Mouse (Mus musculus) left cerebral cortex, postnatal 4 days (tissue): Measurements from ENCODE around the gene Sfn. TPM values are rescaled to one million over a fixed set of nuclear protein-coding genes. Genes with fewer than 3 reads are reported as not detected.

Experiments used
- DNase-seq: peaks from one replicate; pipeline ENCODE4 v3.0.0-alpha.2; 2022
- intact Hi-C: fragments of 180-260 bp; cut with DNase I; formaldehyde crosslinking; loops from one replicate; pipeline ENCODE4 v1.15.1; 2025
- total RNA-seq, 2 experiments: library from RNA; stranded (reverse); gene quantifications; 2 replicates each; pipeline ENCODE4 v1.2.3; 2021

Sfn gene
- total RNA-seq, 2 experiments from 2014 or later = 1.9 to 2.2 TPM

DNA sequence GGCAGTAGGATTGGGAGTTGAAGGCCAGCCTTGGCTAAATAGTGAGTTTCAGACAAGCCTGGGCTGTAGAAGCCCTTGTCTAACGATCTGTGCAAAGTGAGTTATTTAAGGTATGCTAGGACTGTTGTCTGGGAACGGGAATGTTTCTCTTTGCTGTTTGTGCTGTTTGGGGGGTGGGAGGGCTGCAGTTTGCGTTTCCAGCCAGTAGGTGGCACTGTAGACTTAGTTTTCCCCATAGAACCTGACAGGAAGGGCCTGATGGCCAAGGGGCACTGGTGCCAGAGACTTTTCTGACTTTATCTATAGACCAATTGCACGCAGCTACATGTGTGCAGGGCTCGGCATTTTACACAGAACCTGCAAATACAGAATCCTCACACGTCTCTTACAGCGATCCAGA is 9.4 kb downstream of the Sfn start:
- peak; percentile 73 for DNase-seq
- intact Hi-C loops = loop anchor here (5.0 kb wide), 1 partner anchor 235 kb away; no protein-coding TSS in a partner anchor

DNA sequence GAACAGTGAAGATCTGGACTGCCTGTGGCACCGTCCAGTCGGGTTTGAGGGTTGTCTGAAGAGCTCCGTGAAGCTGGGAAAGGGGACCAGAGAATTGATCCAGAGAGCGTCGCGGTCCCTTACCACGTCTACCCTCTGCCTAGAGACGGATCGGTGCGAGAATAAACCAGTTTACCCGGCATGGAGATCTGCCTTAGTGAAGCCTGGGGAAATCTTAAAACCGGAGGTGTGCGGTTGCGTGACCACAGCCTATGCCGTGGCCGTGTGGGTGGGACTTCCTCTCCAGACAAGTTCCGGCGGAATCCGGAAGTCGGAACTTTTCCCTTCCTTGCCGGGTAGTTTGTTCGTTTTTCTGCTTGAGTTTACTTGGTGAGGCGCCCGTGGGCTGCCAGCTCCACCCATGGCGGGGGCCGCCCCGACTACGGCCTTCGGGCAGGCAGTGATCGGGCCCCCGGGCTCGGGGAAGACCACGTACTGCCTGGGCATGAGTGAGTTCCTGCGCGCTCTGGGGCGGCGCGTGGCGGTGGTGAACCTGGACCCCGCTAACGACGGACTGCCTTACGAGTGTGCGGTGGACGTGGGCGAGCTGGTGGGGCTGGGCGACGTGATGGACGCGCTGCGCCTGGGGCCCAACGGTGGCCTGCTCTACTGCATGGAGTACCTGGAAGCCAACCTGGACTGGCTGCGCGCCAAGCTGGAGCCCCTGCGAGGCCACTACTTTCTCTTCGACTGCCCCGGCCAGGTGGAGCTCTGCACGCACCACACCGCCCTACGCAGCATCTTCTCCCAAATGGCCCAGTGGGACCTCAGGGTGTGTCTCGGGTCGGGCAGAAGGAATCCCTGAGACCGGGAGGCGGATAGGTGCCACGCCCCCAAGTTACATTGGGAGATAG is 17.7 kb downstream of the Sfn start, which contains the start of gene Gpn2:
Gene Gpn2, plus strand, starts transcription at position 304 of the 893 bp plus-strand sequence.
- intact Hi-C loops = no loop called here

DNA sequence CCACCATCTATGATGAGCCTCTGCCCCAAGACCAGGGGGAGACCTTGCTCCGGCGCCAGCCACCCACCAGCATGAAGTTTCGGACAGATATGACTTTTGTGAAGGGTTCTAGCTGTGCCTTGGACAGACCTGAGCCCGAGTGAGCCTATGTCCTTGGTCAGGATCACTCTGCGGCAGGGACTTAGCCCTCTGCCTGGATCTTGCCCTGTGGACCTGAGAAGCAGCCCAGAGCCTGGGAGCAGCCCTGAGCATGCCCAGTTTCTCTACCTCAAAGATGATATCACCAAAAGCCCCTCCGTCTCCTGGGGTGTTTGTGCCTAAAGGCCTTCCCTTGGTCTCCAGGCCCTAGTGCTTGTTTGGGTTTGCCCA is 18.3 kb downstream of the Sfn start:
- no peak for DNase-seq
- intact Hi-C loops = no loop called here

More for the DNA sequence above, 17.7 kb downstream of the Sfn start, which contains the start of gene Gpn2:
- DNase-seq = peak; percentile 74

DNA sequence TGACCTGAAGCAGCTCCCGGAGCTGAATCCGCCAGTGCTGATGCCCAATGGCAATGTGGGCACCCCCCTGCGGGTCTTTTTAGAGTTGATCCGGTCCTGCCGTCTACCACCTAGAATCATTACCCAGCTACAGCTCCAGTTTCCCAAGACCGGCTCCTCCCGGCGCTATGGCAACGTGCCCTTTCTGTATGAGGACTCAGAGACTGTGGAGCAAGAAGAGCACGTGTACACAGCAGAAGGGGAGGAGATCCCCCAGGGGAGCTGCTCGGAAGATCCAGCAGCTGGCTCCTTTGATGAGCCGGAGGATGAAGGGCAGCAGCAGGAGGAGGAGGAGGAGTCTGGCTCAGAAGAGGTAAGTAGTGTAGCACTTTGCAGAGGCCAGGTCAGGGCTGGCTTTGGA is 24.0 kb downstream of the Sfn start:
- intact Hi-C loops = no loop called here
- no peak for DNase-seq

DNA sequence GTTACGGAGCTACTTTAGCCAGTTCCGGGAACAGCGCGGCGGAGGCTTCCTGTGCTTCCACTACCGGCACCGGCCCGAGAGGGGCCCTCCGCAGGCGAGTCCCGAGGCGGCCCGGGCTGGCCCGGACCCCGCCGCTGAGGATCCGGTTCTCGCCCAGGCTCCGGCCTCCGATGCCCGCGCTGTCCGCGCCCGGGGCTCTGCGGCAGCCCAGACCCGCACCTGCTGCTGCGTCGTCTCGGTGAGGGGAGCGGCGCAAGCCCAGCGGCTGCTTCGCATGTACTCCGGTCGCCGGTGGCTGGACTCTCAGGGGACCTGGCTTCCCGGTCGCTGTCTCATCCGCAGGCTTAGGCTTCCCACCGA is 27.1 kb downstream of the Sfn start:
- DNase-seq = no peak
- intact Hi-C loops = no loop called here

DNA sequence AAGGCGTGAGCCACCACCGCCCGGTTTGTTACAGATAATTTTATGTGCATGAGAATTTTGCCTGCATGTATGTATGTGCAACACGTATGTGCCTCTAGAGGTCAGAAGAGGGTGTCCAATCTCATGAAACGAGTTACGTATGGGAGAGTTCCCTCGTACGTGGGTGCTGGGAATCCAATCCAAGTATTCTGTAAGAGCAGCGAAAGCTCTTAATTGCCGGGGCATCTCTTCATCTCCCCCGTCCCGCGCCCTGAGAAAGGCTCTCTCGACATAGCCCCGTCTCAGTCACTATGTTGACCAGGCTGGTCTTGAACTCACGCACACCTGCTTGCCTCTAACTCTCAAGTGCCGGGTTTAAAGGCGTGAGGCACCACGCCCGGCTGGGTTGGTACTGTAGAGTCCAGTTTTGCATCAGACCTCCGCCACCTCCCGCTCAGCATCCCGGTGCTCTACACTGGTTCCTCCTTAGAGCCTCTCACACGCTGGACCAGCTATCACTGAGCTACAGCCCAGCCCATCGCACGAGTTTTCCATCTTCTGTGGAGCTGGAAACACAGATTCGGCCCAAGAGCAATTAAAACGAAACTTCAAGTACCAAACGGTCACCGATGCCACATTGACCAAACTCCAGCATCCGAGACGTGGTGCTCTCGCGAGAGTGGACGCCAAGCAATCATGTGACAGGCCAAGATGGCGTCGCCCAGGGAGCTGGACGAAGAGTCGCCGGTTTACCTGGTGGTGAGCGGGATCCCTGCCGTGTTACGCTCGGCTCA is 27.7 kb downstream of the Sfn start, which contains the start of gene Gpatch3:
Gene Gpatch3, plus strand, starts transcription at position 676 of the 773 bp plus-strand sequence.
- peak; percentile 94 for DNase-seq
- intact Hi-C loops = no loop called here

DNA sequence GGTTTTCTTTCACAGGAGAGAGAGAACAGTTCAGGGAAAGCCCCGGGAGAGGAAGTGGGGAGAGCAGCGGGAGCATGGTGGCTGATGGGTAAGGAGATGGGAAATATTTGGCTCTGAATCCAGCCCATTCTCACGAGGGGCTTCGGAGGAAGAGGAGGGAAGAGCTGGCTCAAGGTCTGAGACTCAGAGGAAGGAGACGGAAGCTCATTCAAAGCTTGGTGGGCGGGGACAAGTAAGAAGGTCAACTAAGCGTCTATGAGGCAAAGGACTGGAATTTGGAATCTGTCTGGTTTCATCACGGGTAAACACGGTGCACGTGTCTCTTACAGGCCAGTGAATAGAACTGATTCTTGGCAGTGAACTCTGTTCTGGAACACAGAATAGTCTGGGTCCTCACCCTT is 31.9 kb downstream of the Sfn start:
- intact Hi-C loops = no loop called here

DNA sequence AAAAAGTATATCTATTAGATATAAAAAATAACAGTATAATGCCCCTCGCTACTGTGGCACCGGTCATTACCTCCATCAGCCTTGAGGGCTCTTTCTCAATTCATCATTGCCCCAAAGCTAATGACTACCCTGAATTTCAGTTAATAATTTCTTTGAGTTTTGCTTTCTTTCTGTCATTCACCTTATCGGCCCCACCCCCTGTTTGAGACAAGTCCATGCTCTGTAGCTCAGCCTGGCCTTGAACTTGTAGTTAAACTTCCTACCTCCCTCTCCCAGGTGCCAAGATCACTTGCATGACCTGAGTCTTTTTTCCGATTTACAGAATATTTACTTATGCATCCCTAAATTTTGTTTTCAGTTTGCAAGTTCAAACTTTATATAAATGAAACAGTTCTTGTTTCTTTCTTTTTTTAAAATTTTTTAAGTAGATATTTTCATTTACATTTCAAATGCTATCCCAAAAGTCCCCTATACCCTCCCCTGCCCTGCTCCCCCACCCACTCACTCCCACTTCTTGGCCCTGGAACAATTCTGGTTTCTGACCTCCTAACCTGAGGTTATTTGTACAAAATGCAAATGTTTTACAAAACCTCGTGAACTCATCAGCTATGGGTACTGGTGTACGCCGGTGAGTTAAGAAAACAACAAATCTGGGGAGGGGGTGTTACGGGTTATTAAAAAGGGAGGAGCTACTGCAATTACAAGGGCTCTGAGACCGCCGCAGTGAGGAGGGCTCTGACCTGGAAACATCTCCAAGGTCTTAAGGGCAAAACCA is 32.5 kb downstream of the Sfn start:
- DNase-seq = no peak
- intact Hi-C loops = no loop called here

More for the DNA sequence above, 31.9 kb downstream of the Sfn start:
- DNase-seq = no peak

DNA sequence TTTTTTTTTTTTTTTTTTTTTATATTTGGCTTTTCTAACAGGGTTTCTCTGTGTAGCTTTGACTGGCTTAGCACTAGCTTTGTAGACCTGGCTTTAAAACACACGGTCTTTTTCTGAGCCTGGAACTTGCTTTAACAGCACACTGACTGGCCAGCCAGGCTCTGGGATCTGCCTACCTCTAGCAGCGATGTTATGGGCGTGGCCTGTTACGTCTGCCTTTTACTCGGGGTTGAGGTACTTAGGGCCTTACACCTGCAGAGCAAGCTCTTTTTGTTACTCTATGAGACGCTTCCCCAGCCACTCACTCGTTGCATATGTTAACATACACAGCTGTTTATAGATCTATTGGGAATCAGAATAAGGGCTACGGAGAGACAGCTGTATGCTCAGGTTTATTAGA is 34.7 kb downstream of the Sfn start:
- DNase-seq = no peak
- intact Hi-C loops = no loop called here

DNA sequence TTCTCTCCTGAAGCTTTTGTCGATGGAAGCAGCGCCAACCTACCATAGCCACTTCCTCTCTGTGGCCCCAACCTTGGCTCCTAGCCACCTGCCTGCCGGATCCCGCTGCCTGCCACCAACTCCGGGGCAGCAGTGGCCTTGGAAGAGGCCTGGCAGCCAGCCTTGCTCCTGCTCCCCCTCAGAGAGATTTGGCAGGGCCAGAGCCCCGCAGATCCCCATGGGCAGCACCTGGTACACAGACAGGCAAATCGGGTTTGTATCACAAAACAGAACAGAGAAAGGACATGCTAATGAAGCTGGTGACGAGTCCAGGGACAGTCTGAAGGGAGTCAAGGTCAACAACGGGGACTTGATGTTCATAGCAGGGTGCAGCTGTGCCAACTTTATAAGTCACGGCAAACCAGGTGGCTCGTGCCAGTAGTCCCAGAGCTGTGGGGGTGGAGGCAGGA is 38.8 kb downstream of the Sfn start:
- DNase-seq = peak; percentile 87
- intact Hi-C loops = no loop called here

DNA sequence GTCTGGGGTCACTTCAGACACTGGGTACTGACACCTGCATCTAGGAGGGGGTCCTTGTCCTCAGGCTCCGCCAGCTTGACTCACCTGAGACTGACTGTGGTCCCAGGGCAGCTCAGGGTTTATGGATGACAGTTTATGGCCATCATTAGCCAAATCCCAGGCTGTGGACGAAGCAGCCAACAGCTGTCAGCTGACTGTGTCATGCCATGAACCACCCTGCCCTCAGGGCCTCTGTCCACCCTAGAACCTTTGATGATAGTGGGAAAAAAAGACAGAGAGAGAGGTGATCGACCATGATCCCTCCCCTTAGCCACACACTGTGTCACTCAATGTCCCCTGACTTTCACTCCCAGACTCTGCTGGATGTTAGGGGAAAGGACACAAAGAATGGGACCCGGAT is 40.3 kb downstream of the Sfn start:
- intact Hi-C loops = no loop called here
- no peak for DNase-seq

DNA sequence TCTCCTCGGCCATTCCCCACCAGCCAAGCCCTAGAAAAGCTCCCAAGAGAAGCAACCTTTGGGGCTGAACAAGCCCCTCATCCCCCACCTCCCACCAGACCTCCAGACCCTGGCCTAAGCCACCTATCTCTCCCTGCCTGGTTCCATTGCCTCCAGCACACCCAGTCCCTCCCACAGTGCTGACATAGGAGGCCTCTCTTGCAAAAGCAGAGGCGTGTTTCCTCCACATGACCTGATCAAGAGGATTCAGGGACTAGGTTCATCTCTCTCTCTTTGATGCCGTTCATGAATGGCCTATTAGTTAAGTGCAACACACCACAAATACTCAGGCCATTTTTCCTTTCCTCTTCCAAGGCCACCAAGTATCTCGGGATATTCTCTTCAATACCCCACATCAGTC is 42.1 kb downstream of the Sfn start:
- DNase-seq = no peak
- intact Hi-C loops = no loop called here

DNA sequence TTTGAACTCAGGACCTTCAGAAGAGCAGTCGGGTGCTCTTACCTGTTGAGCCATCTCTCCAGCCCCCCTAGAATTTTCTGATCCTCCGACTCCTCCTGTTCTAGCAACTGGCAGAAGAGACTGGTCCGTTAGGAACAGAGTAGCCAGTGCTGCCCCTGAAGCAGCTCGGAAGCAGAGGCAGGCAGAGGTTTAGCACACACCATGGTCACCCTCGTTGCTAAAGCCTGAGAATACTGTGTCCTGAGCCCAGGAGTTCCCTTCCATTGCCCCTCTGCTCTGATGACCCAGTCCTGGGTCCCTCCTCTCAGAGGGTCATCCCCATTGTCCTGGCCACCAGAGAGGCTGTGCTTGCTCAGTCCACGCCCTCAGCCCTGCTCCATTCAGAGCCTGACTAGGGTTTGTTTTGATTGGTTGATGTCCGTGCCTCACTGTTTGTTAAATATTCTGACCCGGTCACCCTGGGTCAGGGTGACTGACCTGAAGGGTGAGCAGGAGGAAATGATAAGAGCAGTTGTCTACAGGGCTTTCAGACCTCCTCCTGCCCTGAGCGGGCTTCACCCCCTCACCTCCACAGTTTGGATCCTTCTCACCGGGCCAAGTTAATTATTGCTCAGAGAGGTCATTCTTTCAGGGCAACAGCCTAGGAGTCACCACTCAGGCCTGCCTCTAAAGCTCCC is 44.8 kb downstream of the Sfn start:
- intact Hi-C loops = no loop called here
- DNase-seq = no peak

DNA sequence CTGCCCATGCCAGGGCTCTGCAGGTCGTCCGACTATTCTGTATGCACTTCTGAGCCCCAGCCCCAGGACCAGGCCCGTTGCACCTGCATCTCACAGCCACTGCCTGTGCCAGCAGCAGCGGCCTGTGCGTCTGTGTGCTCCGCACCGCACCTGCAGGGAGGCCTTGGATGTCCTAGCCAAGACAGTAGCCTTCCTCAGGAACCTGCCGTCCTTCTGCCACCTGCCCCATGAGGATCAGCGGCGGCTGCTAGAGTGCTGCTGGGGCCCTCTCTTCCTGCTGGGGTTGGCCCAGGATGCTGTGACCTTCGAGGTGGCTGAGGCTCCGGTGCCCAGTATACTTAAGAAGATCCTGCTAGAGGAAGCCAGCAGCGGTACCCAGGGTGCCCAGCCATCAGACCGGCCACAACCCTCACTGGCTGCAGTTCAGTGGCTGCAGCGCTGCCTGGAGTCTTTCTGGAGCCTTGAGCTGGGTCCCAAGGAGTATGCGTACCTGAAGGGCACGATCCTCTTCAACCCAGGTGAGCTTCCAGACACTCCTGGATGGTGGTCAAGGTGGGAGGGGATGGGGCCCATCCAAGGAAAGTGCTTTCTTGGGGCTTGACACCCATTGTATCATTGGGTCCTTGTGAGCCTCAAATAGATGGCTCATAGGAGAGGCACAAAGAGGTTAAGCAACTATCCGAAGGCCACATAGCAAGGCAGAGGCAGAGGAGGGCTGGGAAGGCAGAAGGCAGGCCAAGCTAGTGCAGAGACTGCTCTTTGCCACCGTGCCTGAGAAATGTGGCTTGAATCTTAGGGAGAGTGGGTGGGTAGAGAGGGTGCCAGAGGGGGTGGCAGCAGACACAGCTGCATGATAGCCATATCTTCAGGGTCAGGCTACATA is 48.3 kb downstream of the Sfn start:
- no peak for DNase-seq
- intact Hi-C loops = no loop called here

DNA sequence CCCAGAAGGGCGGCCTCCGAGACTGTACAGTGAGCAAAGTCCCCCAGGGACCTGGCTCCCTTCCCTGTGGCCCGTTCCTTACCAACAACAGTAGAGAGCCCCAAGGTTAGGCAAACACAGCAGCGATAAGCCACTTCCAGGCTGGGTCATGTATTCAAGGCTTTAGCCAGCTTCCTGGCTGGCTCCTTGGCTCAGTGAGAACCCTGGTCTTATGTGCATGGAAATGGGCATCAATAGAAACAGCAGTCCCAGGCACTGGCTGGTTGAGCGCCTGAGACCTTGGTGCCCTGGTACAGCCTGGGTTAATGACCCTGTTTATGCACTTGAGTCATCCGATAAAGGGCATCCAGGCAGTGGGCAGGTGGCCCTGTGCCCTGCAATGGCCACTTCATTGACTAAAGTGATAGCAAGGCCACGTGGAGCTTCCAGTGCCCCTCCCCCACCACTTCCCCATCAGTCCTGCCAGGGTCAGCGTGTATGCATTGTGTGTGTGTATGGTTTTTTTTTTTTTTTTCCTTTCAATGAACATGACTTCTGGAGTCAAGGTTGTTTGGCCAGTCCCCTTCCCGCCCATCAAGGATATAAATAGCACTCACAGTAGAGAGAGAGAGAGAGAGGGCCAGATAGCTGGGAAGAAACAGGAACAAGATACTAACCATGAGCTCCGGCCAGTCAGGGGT is 49.1 kb downstream of the Sfn start, which contains the start of gene Nr0b2:
Gene Nr0b2, plus strand, starts transcription at position 609 of the 680 bp plus-strand sequence.
- intact Hi-C loops = no loop called here
- DNase-seq = no peak

DNA sequence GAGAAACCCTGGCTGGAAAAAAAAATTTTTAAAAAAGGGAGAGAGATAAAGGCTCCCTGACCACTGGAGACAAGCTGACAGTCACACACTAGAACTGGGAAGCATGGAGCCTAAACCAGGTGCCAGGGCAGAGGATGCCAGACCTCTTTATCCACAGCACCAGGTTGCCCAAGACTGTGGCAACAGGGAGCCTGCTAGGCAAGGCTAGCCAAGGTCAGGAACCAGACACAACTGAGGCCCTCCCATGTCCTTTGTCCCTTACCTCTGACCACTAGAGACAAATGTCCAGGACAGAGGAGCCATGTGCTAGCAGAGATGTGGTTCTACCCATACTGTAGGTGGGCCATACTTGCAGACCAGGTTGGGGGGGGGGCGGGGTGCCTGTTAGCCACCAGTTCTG is 49.9 kb downstream of the Sfn start:
- intact Hi-C loops = no loop called here
- no peak for DNase-seq
